Mouse (Mus musculus) heart, postnatal 0 days (tissue): Measurements from ENCODE around the gene Slc5a10. TPM values are rescaled to one million over a fixed set of nuclear protein-coding genes. Genes with fewer than 3 reads are reported as not detected.

Experiments
- ATAC-seq: fragments of 200-750 bp; cut with Nextera tagmentation; 2 replicates; pipeline ENCODE4 v1.8.0; 2017; ENCODE audit warnings: low read depth, moderate number of reproducible peaks, moderate library complexity; ENCODE audit not compliant: insufficient read depth
- DNase-seq: peaks from one replicate; pipeline ENCODE4 v3.0.0-alpha.2; 2016; ENCODE audit warnings: low spot score
- H3K27ac ChIP-seq: fragments of 300-500 bp; sonication (generic); 2 replicates; pipeline ENCODE4 v1.5.1; 2014; ENCODE audit warnings: low read depth, mild to moderate bottlenecking
- H3K27me3 ChIP-seq: fragments of 300-500 bp; sonication (generic); 2 replicates; pipeline ENCODE4 v1.6.1; 2014; ENCODE audit warnings: low read length, mixed read lengths; ENCODE audit not compliant: control insufficient read depth, insufficient read depth
- H3K36me3 ChIP-seq: fragments of 300-500 bp; sonication (generic); replicated peaks from 2 replicates; pipeline ENCODE4 v1.6.1; 2014; ENCODE audit warnings: low read length, mixed read lengths; ENCODE audit not compliant: control insufficient read depth, insufficient read depth
- H3K4me1 ChIP-seq: fragments of 300-500 bp; sonication (generic); 2 replicates; pipeline ENCODE4 v1.6.1; 2014; ENCODE audit warnings: antibody characterized with exemption; ENCODE audit not compliant: control insufficient read depth, insufficient read depth
- H3K4me2 ChIP-seq: fragments of 300-500 bp; sonication (generic); 2 replicates; pipeline ENCODE4 v1.6.1; 2014; ENCODE audit warnings: low read depth, mild to moderate bottlenecking, low read length, moderate library complexity
- H3K4me3 ChIP-seq: fragments of 300-500 bp; sonication (generic); 2 replicates; pipeline ENCODE4 v1.5.1; 2014; ENCODE audit warnings: low read depth, low read length
- H3K9ac ChIP-seq: fragments of 300-500 bp; sonication (generic); replicated peaks from 2 replicates; pipeline ENCODE4 v1.6.1; 2014; ENCODE audit warnings: low read depth, low read length, mixed read lengths
- H3K9me3 ChIP-seq: fragments of 300-500 bp; sonication (generic); replicated peaks from 2 replicates; pipeline ENCODE4 v1.6.1; 2016; ENCODE audit warnings: low read length; ENCODE audit not compliant: control insufficient read depth
- CTCF ChIP-seq: IDR thresholded peaks from 2 replicates; pipeline ENCODE4 v1.5.1; 2016; ENCODE audit warnings: antibody characterized with exemption, control low read depth, low read depth
- EP300 ChIP-seq: IDR thresholded peaks from 2 replicates; pipeline ENCODE4 v1.6.1; 2016; ENCODE audit warnings: antibody characterized with exemption, low read depth
- WGBS: fragments of 180-500 bp; shearing (Covaris S2); extraction: QIAGEN DNeasy Blood & Tissue Kit; methylation state at CpG from one replicate; pipeline ENCODE4 v1.1.7; 2014; 5-methylcytosine and 5-hydroxymethylcytosine counted together
- polyA plus RNA-seq: library from polyadenylated mRNA; unstranded; fragments of >200 nt; fragmentation: Nextera tagmentation; extraction: Ambion mirVana; gene quantifications from 2 replicates; pipeline ENCODE4 v1.2.1, GENCODE M21; 2015
- total RNA-seq: library from RNA; depleted of rRNA; stranded (reverse); fragments of >200 nt; gene quantifications from 2 replicates; pipeline ENCODE4 v1.2.3, GENCODE M21; 2014; ENCODE audit warnings: low replicate concordance

Slc5a10 gene
- total and polyA plus RNA-seq, 2 experiments from 2014 or later: not detected

GRCm38 (mm10) chr11:61692996-61693395, 27.6 kb downstream of the Slc5a10 start:
- no peak overlapping the region for H3K9ac ChIP-seq
- no peak for ATAC-seq
- TF ChIP-seq CTCF (no peak), EP300 (no peak)
- no peak overlapping the region for H3K27ac ChIP-seq
- H3K4me1 ChIP-seq: 0 out of 2 replicates have a peak, but pooled peaks cover 6% of the 10 kb centered on the region
- no peak overlapping the region for H3K4me2 ChIP-seq
- H3K36me3 ChIP-seq: no peaks in the 10 kb centered on the region
- 92% methylated on average over 5 of the region's 5 CpGs for WGBS
- H3K27me3 ChIP-seq: no peaks in the 10 kb centered on the region
- no peak for DNase-seq
- H3K4me3 ChIP-seq: no peak overlapping the region
- H3K9me3 ChIP-seq: no peaks in the 10 kb centered on the region

GRCm38 (mm10) chr11:61687595-61687994, 33.0 kb downstream of the Slc5a10 start:
- Histone ChIP-seq H3K9ac (no peak overlapping the region), H3K9me3 (no peaks in the 10 kb centered on the region), H3K27me3 (peaks cover 23% of the 10 kb centered on the region), H3K27ac (no peak overlapping the region), H3K4me1 (peaks cover 21% of the 10 kb centered on the region), H3K36me3 (no peaks in the 10 kb centered on the region), H3K4me3 (no peak overlapping the region), H3K4me2 (no peak overlapping the region)
- TF ChIP-seq EP300: no peak
- ATAC-seq (no peak), DNase-seq (no peak)
- 69% methylated on average over 2 of the region's 2 CpGs for WGBS

- Histone ChIP-seq H3K27me3 (peaks cover 23% of the 10 kb centered on the region), H3K36me3 (no peaks in the 10 kb centered on the region), H3K27ac (no peak overlapping the region), H3K9ac (no peak overlapping the region), H3K9me3 (no peaks in the 10 kb centered on the region), H3K4me1 (peaks cover 21% of the 10 kb centered on the region), H3K4me3 (no peak overlapping the region), H3K4me2 (no peak overlapping the region)
- TF ChIP-seq CTCF (no peak), EP300 (no peak)
- 69% methylated on average over 10 of the region's 10 CpGs for WGBS
- DNase-seq (no peak), ATAC-seq (no peak)
These were observed 33.6 kb downstream of the Slc5a10 start for GRCm38 (mm10) chr11:61686906-61687453.

GRCm38 (mm10) chr11:61686141-61686540, 34.5 kb downstream of the Slc5a10 start:
- Histone ChIP-seq H3K27me3 (peaks cover 23% of the 10 kb centered on the region), H3K4me2 (no peak overlapping the region), H3K9me3 (no peaks in the 10 kb centered on the region), H3K9ac (no peak overlapping the region), H3K4me3 (no peak overlapping the region), H3K27ac (no peak overlapping the region), H3K4me1 (peaks cover 21% of the 10 kb centered on the region), H3K36me3 (no peaks in the 10 kb centered on the region)
- 35% methylated on average over 2 of the region's 2 CpGs for WGBS
- DNase-seq (no peak), ATAC-seq (no peak)
- TF ChIP-seq CTCF (no peak), EP300 (no peak)

- no peak overlapping the region for H3K4me3 ChIP-seq
- ATAC-seq: no peak
- 53% methylated on average over 8 of the region's 8 CpGs for WGBS
These were observed 35.4 kb downstream of the Slc5a10 start for GRCm38 (mm10) chr11:61685119-61685725.

More at GRCm38 (mm10) chr11:61685119-61685725, 35.4 kb downstream of the Slc5a10 start:
- peaks cover 21% of the 10 kb centered on the region for H3K4me1 ChIP-seq
- TF ChIP-seq EP300 (no peak), CTCF (no peak)
- DNase-seq: no peak
- H3K9ac ChIP-seq: no peak overlapping the region
- H3K9me3 ChIP-seq: no peaks in the 10 kb centered on the region
- H3K36me3 ChIP-seq: no peaks in the 10 kb centered on the region
- H3K27me3 ChIP-seq: peaks cover 23% of the 10 kb centered on the region
- H3K27ac ChIP-seq: no peak overlapping the region
- H3K4me2 ChIP-seq: no peak overlapping the region; the same call in 1 of the 2 replicates
